Mouse (Mus musculus): Measurements from ENCODE around the gene Vangl2.

DNA sequence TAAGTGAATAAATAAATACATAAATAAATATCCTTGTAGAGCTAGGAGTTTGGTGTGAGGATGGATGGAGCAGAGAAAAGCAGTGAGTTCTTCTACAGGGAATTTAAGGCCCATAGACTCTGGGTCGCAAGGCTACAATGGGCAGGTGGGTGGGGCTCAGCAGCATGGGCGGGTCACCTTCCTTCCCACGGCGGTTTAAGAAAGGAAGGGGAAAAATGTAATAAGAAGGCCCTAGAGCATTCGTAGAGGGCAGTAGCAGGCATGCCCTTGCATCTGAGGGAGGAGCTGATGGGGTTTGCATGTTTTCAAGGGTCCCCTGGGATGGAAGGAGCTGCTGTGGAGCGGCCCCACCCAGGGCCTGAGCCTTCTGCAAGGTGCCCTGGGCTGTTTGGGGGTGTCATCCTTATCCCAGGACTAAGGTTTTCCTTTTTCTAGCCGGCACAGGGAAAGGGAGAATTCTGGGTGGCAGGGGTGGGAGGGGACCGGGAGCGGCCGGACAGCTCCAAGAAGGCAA lies 24.6 kb upstream of the Vangl2 start:
- TF ChIP-seq CTCF (IDR thresholded peaks at IDR 0.05; ENCODE audit: extremely low read depth, insufficient read depth, low read length) (no peak), POLR2A (IDR thresholded peaks at IDR 0.05; ENCODE audit: extremely low read depth, insufficient read depth, low read length) (no peak)

All from cortical plate, adult 2 months (tissue).